Mouse (Mus musculus) neural tube, postnatal 0 days (tissue): ENCODE results near the gene Prss33. TPM values are rescaled to one million over a fixed set of nuclear protein-coding genes. Genes with fewer than 3 reads are reported as not detected.

Source experiments
- microRNA-seq: library from miRNA; unstranded; fragments of <30 nt; microRNA quantifications from one replicate; pipeline ENCODE4, GENCODE M21; 2016
- polyA plus RNA-seq: library from polyadenylated mRNA; unstranded; fragments of >200 nt; fragmentation: Nextera tagmentation; extraction: Ambion mirVana; gene quantifications from 2 replicates; pipeline ENCODE4 v1.2.1, GENCODE M21; 2015

Gene Prss33
- polyA plus RNA-seq, result not detected in 2 replicates

DNA sequence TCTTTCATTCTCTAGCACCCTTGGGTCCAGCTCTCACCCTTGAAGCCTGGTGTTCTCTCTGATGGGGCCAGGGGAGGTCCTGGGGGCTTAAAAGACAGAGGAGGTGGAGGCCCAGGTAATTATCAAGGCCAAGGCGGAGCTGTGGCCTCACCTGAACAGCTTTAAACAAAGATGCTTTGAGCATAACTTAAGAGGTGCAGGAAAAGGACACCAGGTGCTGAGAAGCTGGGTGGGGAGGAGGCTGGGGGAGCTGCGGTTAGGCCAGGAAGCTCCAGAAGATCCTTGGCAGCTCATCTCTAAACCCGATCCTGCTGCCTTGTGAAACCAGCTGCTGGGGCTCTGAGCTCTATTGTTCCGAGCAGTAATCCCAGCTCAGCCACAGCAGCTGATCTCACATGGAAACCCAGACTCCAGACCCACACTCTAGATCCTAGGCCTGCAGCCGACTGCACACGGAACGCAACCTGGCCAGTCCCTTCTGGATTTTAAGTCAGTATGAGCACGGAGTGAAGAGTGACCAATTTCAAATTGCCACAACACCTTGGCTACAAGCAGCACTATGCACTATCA lies at the start of gene Prss33:
TSS of gene Prss33 (minus strand) at position 51 of the 570 bp plus-strand sequence.

DNA sequence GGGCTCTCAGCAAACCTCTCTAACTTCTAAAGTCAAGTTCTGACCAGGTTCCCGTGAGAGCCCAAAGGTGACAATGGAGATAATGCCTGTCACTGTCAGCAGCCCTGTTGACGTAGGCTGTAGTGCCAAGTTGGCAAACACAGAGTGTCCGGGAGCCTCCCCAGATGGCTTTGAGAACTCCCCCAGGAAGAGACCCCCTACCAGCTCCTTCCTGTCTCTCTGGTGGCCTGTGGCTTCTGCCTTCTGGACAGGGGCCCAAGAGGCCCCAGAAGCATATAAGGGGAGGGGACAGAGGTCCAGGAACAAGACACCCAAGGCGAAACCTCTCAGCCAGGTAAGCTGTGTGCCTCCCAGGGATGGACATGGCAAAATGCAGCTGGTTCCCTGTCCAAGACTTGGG lies 44.7 kb upstream of the Prss33 start, which contains the start of the genes Dcpp1 and Dcpp2:
TSS of gene Dcpp1 (plus strand) at position 301 of the 400 bp plus-strand sequence.
TSS of gene Dcpp2 (plus strand) at position 305 of the 400 bp plus-strand sequence.

DNA sequence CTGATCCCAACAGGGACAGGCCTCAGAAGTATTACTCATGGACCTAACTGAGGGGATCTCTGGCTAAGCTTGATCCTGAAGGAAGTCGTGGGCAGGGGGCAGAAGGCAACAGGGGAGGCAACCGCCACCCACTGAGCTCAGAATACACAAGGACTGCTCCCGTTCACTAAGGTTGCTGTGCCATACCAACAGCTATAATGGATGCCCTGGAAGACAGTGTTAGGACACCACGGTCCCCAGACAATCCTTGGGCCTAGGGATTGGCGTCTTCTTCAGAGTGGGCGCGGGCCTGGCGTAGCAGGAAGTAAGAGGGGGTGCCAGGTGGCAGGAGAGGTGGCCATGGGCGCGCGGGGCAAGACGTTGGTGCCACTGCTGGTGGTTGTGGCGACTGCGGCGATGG lies 31.9 kb upstream of the Prss33 start, which contains the start of gene Prss21:
TSS of gene Prss21 (plus strand) at position 301 of the 400 bp plus-strand sequence.

DNA sequence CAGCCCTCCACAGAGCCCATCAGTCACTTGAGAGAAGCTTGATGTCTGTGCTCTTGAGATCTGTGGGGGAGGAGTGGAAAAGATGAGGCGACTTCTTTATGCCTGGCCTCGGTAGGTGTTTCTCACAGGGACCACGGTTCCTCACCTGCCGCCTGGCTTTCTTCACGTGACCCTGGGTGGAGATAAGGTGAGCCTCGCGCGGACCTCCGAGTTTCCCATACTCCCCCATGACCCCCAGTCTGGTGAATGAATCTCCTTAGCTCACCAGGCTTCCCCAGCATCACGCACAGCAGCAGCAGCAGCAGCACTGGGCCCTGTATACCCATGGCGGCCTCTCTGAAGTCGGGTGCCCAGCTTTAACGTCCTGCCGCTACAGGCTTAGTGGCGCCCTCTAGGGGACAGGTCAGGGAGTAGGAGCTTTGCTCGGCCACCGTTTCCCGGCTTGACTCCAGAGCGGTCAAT lies 8.0 kb upstream of the Prss33 start, which contains the start of the genes Prss32 and Prss41:
TSS of gene Prss32 (plus strand) at position 44 of the 462 bp plus-strand sequence.
TSS of gene Prss41 (minus strand) at position 361 of the 462 bp plus-strand sequence.

DNA sequence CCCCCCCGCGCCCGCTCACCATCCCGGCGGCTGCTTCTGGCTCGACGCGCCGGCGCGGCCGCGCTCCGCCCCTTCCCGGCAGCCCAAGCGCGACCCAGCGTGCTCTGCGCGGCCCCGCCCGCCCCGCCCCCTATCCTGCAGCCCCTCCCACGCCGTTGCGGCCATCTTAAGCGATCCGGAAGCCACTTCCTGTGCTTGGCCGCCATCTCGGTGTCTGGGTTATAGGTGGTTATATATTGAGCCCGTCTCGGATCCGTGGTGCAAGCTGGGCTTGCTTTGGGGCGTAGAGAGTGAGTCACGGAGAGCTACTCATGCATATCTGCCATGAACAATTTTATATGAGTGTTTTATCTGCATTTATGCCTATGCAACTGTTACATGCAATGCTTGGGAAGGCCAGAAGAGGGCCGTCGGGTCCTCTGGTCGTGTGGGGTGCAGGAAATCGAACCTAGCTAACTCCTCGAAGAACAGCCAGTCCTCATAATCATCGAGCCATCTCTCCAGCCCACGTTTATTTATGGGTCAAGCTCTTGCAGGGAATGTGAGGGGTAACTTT lies 6.7 kb downstream of the Prss33 start, which contains the start of gene Elob:
TSS of gene Elob (minus strand) at position 73 of the 556 bp plus-strand sequence.

DNA sequence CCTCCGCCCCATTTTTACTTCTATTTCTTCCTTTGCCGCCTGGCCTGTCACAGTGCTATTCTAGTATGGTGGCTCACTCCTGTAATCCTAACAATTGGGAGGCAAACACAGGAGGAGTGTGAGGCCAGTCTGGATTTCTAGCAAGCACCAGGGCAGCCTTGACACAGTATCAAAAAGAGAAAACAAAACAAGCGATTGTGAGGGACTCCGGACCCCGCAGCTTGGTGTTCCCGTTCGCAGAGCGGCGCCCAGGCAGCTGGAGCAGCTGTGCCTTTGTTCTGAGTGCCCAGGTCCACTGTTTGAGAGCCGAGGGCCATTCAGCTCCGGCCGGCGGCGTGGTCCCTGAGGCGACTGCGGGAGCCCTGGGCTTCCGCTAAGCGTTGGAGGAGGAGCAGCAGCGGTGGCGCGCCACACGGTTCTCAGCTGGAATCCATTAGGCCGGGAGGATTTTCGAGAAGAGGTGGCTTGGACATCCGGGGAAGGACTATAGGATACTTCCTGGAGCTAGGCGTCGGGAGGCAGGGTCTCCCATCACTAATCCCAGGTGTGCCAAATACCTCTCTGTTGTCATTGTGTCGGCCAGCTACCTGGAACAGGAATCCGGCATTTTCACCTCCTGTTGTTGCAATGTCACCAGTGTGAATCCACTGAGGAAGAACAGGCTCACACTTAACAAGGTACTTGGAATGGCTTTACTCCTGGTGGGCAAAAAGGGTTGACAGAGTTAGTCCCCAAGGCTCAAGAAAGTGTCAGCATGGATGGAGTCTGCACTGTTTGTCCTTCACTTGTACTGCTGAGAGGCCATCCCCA lies 45.4 kb downstream of the Prss33 start, which contains the start of gene Srrm2:
TSS of gene Srrm2 (plus strand) at position 264 of the 810 bp plus-strand sequence.

DNA sequence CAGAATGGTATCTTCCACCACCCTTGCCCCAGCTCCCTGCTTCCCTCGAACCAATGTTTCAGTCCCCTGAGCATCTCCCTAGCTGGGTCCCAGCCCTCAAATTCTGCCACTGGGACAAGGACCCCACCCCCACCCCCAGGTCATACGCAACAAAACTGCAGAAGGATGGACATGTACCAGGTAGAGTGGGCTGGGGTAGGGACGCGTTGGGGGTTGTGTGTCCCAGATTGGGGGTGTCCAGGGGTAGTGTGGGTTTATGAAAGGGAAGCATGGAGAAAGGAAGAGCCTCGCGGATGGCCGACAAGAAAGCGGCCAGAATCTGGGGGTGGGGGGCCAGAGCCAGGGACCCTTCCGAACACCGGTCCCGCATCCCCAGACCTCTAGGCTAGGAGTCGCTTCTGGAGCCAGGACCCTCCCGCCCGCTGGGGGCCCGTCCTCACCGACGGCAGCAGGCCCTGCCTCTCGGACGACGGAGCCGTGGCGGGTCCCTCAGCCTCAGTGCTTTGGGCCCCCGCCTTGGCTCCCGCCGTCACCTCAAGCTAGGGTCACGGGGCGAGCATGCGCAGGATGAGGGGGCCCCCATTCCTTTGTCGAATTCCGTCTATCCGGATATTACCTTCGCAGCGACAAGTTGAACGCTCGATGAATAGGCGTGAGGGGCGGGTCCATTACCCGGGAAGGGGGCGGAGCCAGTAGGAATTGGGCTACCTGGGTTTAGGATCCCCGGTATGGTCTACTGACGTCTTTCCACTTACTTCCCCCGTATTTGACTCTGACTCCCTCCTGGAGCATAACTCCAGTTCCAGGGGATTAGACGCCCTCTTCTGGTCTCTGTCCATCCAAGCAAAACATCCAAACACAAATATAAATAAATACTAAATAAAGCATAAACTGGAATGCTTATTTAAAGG lies 50.0 kb downstream of the Prss33 start, which contains the start of gene Flywch2:
TSS of gene Flywch2 (minus strand) at position 521 of the 911 bp plus-strand sequence.

Small RNA genes lying within 50 kb of the gene (microRNA-seq; reads per million reads assigned to microRNA genes)
- gene Mir5125, result 0.87 reads per million

Other genes starting within 250 kb of the Prss33 start
- 20.7 and 22.4 TPM in 2 replicates for gene Zfp13, start 236.6 kb downstream of the Prss33 start, polyA plus RNA-seq
- gene Zscan10, start 235.2 kb downstream of the Prss33 start, polyA plus RNA-seq, result not detected in 2 replicates
- 1.4 and 1.7 TPM in 2 replicates for gene Mmp25, start 190.8 kb downstream of the Prss33 start, polyA plus RNA-seq
- 0.23 TPM in 2 replicates for gene Bicdl2, start 175.6 kb downstream of the Prss33 start, polyA plus RNA-seq
- 207 and 248 TPM in 2 replicates for gene Hcfc1r1, start 162.5 kb downstream of the Prss33 start, polyA plus RNA-seq
- 29.4 and 33.2 TPM in 2 replicates for gene Thoc6, start 162.2 kb downstream of the Prss33 start, polyA plus RNA-seq
- gene Tnfrsf12a, start 158.6 kb downstream of the Prss33 start, polyA plus RNA-seq, result 14.4 and 18.7 TPM in 2 replicates
- 0.23 and 0.35 TPM in 2 replicates for gene Cldn6, start 156.8 kb downstream of the Prss33 start, polyA plus RNA-seq
- gene Cldn9, start 152.0 kb downstream of the Prss33 start, polyA plus RNA-seq, result 0.20 and 0.79 TPM in 2 replicates
- gene 1520401A03Rik, start 113.3 kb downstream of the Prss33 start, polyA plus RNA-seq, result 0.19 TPM in 1 of 2 replicates, not detected in the other
- 14.5 and 16.2 TPM in 2 replicates for gene Pkmyt1, start 109.7 kb downstream of the Prss33 start, polyA plus RNA-seq
- gene Paqr4, start 95.2 kb downstream of the Prss33 start, polyA plus RNA-seq, result 64.8 and 68.8 TPM in 2 replicates
- gene Kremen2, start 90.2 kb downstream of the Prss33 start, polyA plus RNA-seq, result 1.2 and 1.6 TPM in 2 replicates
- gene Flywch1, start 64.5 kb downstream of the Prss33 start, polyA plus RNA-seq, result 162 and 181 TPM in 2 replicates
- 111 and 120 TPM in 2 replicates for gene Flywch2, start 50.0 kb downstream of the Prss33 start, polyA plus RNA-seq
- 455 and 462 TPM in 2 replicates for gene Srrm2, start 45.5 kb downstream of the Prss33 start, polyA plus RNA-seq
- 1,482 and 1,529 TPM in 2 replicates for gene Elob, start 6.9 kb downstream of the Prss33 start, polyA plus RNA-seq
- 0.12 TPM in 1 of 2 replicates, not detected in the other for gene Prss32, start 7.8 kb upstream of the Prss33 start, polyA plus RNA-seq
- 0.86 and 1.6 TPM in 2 replicates for gene Prss41, start 8.1 kb upstream of the Prss33 start, polyA plus RNA-seq
- gene Prss21, start 32.0 kb upstream of the Prss33 start, polyA plus RNA-seq, result not detected in 2 replicates
- not detected in 2 replicates for gene Dcpp1, start 44.8 kb upstream of the Prss33 start, polyA plus RNA-seq
- not detected in 2 replicates for gene Dcpp2, start 44.8 kb upstream of the Prss33 start, polyA plus RNA-seq
- not detected in 2 replicates for gene Dcpp3, start 81.4 kb upstream of the Prss33 start, polyA plus RNA-seq
- gene Sbp, start 105.6 kb upstream of the Prss33 start, polyA plus RNA-seq, result not detected in 2 replicates
- not detected in 2 replicates for gene Sbpl, start 119.2 kb upstream of the Prss33 start, polyA plus RNA-seq
- not detected in 2 replicates for gene Prss30, start 144.5 kb upstream of the Prss33 start, polyA plus RNA-seq
- gene Prss22, start 162.0 kb upstream of the Prss33 start, polyA plus RNA-seq, result not detected in 2 replicates
- 0.15 TPM in 1 of 2 replicates, not detected in the other for gene Prss27, start 202.1 kb upstream of the Prss33 start, polyA plus RNA-seq
- gene Kctd5, start 237.4 kb upstream of the Prss33 start, polyA plus RNA-seq, result 89.6 and 92.0 TPM in 2 replicates